Mouse (Mus musculus) mesoderm, embryonic 11.5 days (tissue): ENCODE measurements at regions not wholly inside any gene's neighbourhood (a gene's known extent, or its start where the extent isn't known, plus 50 kb on each side); places are given as distances from the start of the nearest gene placed in this dataset.

Experiments used
- DNase-seq: peaks from one replicate; pipeline ENCODE4 v3.0.0-alpha.2; 2012; ENCODE audit warnings: low read depth, low spot score

DNA sequence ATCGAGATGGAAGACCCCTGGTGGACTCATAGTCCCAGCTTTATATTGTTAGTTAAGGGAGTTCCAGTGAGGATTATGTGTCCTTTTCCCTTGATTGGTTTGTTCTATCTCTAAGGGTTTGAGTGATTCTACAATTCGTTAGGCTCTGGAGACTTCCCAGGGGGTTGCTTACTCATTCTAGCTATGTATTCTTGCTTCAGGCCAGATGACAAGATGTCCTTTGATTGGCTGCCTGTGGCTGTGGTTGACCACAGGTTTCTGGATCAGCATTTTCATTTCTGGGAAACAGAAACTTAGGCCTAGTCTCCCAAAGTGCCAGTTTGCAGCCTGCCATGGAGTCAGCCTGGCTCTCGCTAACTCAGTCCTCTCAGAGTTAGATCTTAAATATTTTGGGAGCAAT, 119.3 kb upstream of the H2al1n start:
- DNase-seq, result no peak

DNA sequence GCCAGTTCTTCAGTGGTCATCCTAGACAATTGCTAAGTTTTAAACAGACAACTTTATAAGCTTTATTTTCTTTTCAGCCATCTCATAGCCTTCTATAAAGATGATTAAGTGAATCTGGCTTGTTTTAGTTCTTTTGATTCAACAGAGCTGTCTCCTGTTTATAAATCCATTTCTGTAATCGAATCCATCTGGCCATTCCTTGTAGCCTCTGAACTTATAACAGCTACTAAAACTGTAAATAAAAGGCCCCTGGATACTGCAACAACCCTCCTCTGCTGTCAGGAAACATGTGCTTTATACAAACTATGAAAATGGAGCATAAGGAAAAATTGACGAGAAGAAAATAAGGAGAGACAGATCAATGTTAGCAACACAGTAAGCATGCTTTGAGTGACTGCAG, 77.4 kb upstream of the H2al1n start:
- no peak for DNase-seq

DNA sequence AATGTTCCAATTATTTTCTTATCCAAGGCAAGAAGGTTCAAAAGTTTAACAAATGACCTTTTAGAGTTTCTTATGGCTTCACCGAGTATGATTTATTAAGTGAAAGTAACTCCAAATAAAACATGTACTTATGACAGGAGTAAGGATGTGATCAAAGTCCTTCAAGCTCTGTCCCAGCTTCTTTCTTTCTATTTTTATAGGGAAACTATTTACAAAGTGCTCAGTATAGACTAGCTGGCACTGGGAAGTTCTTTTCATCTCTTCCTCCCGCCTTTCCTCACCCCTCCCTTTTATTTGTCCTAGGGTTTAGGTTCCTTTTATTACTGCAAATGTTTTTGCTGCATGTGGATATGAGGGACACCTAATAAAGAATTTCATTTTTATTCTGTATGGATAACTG, 76.3 kb upstream of the H2al1n start:
- no peak for DNase-seq

DNA sequence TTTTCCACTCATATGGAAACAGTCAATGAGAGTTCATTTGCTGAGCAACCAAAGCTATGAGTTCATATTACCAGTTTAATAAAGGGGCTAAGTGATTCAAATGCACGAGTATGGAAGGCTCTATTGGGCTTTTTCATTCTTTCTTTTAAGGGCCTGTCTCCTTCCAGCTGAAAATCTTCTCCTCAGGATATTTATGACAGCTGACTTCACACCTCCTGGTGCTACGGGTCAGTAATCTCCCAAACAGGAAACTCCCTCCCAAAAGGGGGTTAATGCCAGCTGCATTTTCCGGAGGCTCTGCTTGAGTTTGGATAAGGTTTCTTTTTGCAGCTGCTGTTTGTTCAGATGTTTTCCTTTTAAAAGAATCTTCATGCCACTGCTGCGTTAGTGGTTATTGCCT, 72.5 kb upstream of the H2al1n start:
- peak; percentile 44 for DNase-seq
